Mouse (Mus musculus) C2C12 (cell line): ENCODE measurements around the gene Ankrd26. TPM values are rescaled to one million over a fixed set of nuclear protein-coding genes. Genes with fewer than 3 reads are reported as not detected.

Experiments used
- H3K27me3 ChIP-seq: one replicate; pipeline ENCODE4 v1.6.1; 2011; ENCODE audit not compliant: control insufficient read depth, insufficient read depth, insufficient read length
- H3K36me3 ChIP-seq: one replicate; pipeline ENCODE4 v1.6.1; 2011; ENCODE audit not compliant: control insufficient read depth, insufficient read depth
- H3K4me3 ChIP-seq: one replicate; pipeline ENCODE4 v1.5.1; 2011; ENCODE audit warnings: mild to moderate bottlenecking, control low read depth; ENCODE audit not compliant: poor library complexity, insufficient read depth, severe bottlenecking
- H3K79me2 ChIP-seq: one replicate; pipeline ENCODE4 v1.6.1; 2011; ENCODE audit not compliant: control insufficient read depth, insufficient read depth
- H3K79me3 ChIP-seq: one replicate; pipeline ENCODE4 v1.6.1; 2011; ENCODE audit warnings: low read depth, control low read depth
- H3ac ChIP-seq: one replicate; pipeline ENCODE3; 2011; ENCODE audit warnings: low read depth; ENCODE audit not compliant: control insufficient read depth, insufficient read length
- CEBPB ChIP-seq: IDR thresholded peaks from one replicate; pipeline ENCODE4 v1.6.1; 2011; ENCODE audit warnings: low read depth, mild to moderate bottlenecking, control low read depth, moderate library complexity
- CTCF ChIP-seq: IDR thresholded peaks from one replicate; pipeline ENCODE4 v1.5.1; 2011; ENCODE audit not compliant: control insufficient read depth, insufficient read depth, insufficient read length
- FOSL1 ChIP-seq: IDR thresholded peaks from one replicate; pipeline ENCODE4 v1.8.0; 2011; ENCODE audit warnings: mild to moderate bottlenecking, low read length; ENCODE audit not compliant: poor library complexity, insufficient read depth, severe bottlenecking
- MAX ChIP-seq: IDR thresholded peaks from one replicate; pipeline ENCODE4 v1.6.1; 2011; ENCODE audit warnings: mild to moderate bottlenecking, control low read depth
- MYOD1 ChIP-seq: IDR thresholded peaks from one replicate; pipeline ENCODE4 v1.6.1; 2011; ENCODE audit warnings: low read depth; ENCODE audit not compliant: control insufficient read depth, insufficient read length
- MYOG ChIP-seq: IDR thresholded peaks from one replicate; pipeline ENCODE4 v1.6.1; 2011; ENCODE audit not compliant: control insufficient read depth, insufficient read length; ENCODE audit errors: extremely low read depth
- USF1 ChIP-seq: IDR thresholded peaks from one replicate; pipeline ENCODE4 v1.6.1; 2011; ENCODE audit warnings: low read depth, mild to moderate bottlenecking, control low read depth, moderate library complexity
- polyA plus RNA-seq: library from polyadenylated mRNA; unstranded; fragments of >200 nt; fragmentation: generic; extraction: Trizol; gene quantifications from one replicate; pipeline ENCODE4 v1.2.1, GENCODE M21; 2012; ENCODE audit warnings: missing spikeins

Ankrd26 gene
- polyA plus RNA-seq, 1 experiment = 1.6 TPM

GRCm38 (mm10) chr6:118533381-118533780 is 28.6 kb downstream of the Ankrd26 start:
- H3K4me3 ChIP-seq = no peak overlapping the region
- H3K36me3 ChIP-seq = peaks cover 64% of the 10 kb centered on the region
- H3K79me3 ChIP-seq = no peaks in the 10 kb centered on the region
- no peak overlapping the region for H3ac ChIP-seq
- no peaks in the 10 kb centered on the region for H3K79me2 ChIP-seq
- TF ChIP-seq MYOD1 = no peak
- no peak for TF ChIP-seq USF1
- no peak for TF ChIP-seq MAX
- no peak for TF ChIP-seq CTCF
- no peak for TF ChIP-seq CEBPB
- no peak for TF ChIP-seq MYOG
- TF ChIP-seq FOSL1 = no peak
- no peaks in the 10 kb centered on the region for H3K27me3 ChIP-seq

GRCm38 (mm10) chr6:118520668-118521067 is 41.4 kb downstream of the Ankrd26 start:
- H3K79me3 ChIP-seq = no peaks in the 10 kb centered on the region
- TF ChIP-seq MYOD1 (no peak), USF1 (no peak), CEBPB (no peak)
- H3K36me3 ChIP-seq = peaks cover 66% of the 10 kb centered on the region
- H3K79me2 ChIP-seq = no peaks in the 10 kb centered on the region
- no peak overlapping the region for H3K4me3 ChIP-seq
- no peaks in the 10 kb centered on the region for H3K27me3 ChIP-seq
- no peak overlapping the region for H3ac ChIP-seq

- Histone ChIP-seq H3ac (no peak overlapping the region), H3K27me3 (no peaks in the 10 kb centered on the region), H3K79me2 (no peaks in the 10 kb centered on the region), H3K79me3 (no peaks in the 10 kb centered on the region), H3K36me3 (peaks cover 58% of the 10 kb centered on the region), H3K4me3 (no peak overlapping the region)
- TF ChIP-seq USF1 = no peak
- no peak for TF ChIP-seq CEBPB
- TF ChIP-seq CTCF = no peak
- no peak for TF ChIP-seq MYOG
- no peak for TF ChIP-seq FOSL1
- no peak for TF ChIP-seq MYOD1
- TF ChIP-seq MAX = no peak
Measured at GRCm38 (mm10) chr6:118513335-118514012, 48.6 kb downstream of the Ankrd26 start.

- Histone ChIP-seq H3K79me3 (no peaks in the 10 kb centered on the region), H3K79me2 (no peaks in the 10 kb centered on the region), H3ac (no peak overlapping the region), H3K27me3 (no peaks in the 10 kb centered on the region), H3K4me3 (no peak overlapping the region), H3K36me3 (peaks cover 6% of the 10 kb centered on the region)
- TF ChIP-seq MYOD1 = no peak
Measured at GRCm38 (mm10) chr6:118499010-118499409, 63.0 kb downstream of the Ankrd26 start.

GRCm38 (mm10) chr6:118482125-118482524 is 79.9 kb downstream of the Ankrd26 start:
- H3K27me3 ChIP-seq = no peaks in the 10 kb centered on the region
- peaks cover 3% of the 10 kb centered on the region for H3K36me3 ChIP-seq
- peaks cover 4% of the 10 kb centered on the region for H3K79me3 ChIP-seq
- TF ChIP-seq CEBPB = no peak
- no peak for TF ChIP-seq MYOD1
- no peak for TF ChIP-seq USF1
- TF ChIP-seq MYOG = no peak
- TF ChIP-seq MAX = no peak
- no peak overlapping the region for H3K4me3 ChIP-seq
- H3ac ChIP-seq = no peak overlapping the region
- H3K79me2 ChIP-seq = peaks cover 19% of the 10 kb centered on the region

- H3K4me3 ChIP-seq = peak within 1 kb of the TSS; percentile 56
- peaks cover 15% of the 10 kb centered on the region for H3K79me3 ChIP-seq
- H3K36me3 ChIP-seq = peaks cover 31% of the 10 kb centered on the region
- H3K79me2 ChIP-seq = peaks cover 45% of the 10 kb centered on the region
- peak within 1 kb of the TSS; percentile 73 for H3ac ChIP-seq
- TF ChIP-seq FOSL1 = no peak
- TF ChIP-seq CEBPB = no peak
- TF ChIP-seq MAX = no peak
- peak; percentile 8 for TF ChIP-seq USF1
- no peaks in the 10 kb centered on the region for H3K27me3 ChIP-seq
Measured at GRCm38 (mm10) chr6:118478957-118479708, 82.9 kb downstream of the Ankrd26 start, which contains the start of gene Zfp9. TSS of gene Zfp9 (minus strand) at chr6:118479320.
